Mouse (Mus musculus) kidney, adult 2 months (tissue): Measurements from ENCODE around the gene Iscu. TPM values are rescaled to one million over a fixed set of nuclear protein-coding genes. Genes with fewer than 3 reads are reported as not detected.
"Not testable (repeated sequence)": the region's sequence is repeated elsewhere in the genome, so short reads cannot be mapped to it uniquely, and the experiment has no call there.

Experiments
- DNase-seq: peaks from one replicate; pipeline ENCODE4 v3.0.0; 2021
- H3K27ac ChIP-seq: fragments of 200-500 bp; 2 replicates; pipeline ENCODE4 v1.5.1; 2012; ENCODE audit warnings: low read depth, low read length, control low read depth, inconsistent platforms; ENCODE audit not compliant: insufficient read depth
- H3K27me3 ChIP-seq: fragments of 200-500 bp; replicated peaks from 2 replicates; pipeline ENCODE4 v1.6.1; 2012; ENCODE audit warnings: mild to moderate bottlenecking, moderate library complexity, low read length, inconsistent platforms; ENCODE audit not compliant: control insufficient read depth, insufficient read depth
- H3K36me3 ChIP-seq: fragments of 200-500 bp; 2 replicates; pipeline ENCODE4 v1.6.1; 2012; ENCODE audit warnings: mild to moderate bottlenecking, moderate library complexity, low read length, inconsistent platforms; ENCODE audit not compliant: control insufficient read depth, insufficient read depth
- H3K4me1 ChIP-seq: fragments of 200-500 bp; 2 replicates; pipeline ENCODE4 v1.6.1; 2011; ENCODE audit warnings: low read length; ENCODE audit not compliant: control insufficient read depth, insufficient read depth
- H3K4me3 ChIP-seq: fragments of 200-500 bp; 2 replicates; pipeline ENCODE4 v1.5.1; 2011; ENCODE audit warnings: mild to moderate bottlenecking, low read depth, low read length, control low read depth; ENCODE audit not compliant: insufficient read depth
- CTCF ChIP-seq: fragments of 200-500 bp; conservative IDR thresholded peaks from 2 replicates; pipeline ENCODE4 v1.5.1; 2011; ENCODE audit warnings: low read depth, mild to moderate bottlenecking, control low read depth, low read length, moderate library complexity, mixed read lengths; ENCODE audit not compliant: insufficient read depth, insufficient read length
- POLR2A ChIP-seq: fragments of 200-500 bp; IDR thresholded peaks from one replicate; pipeline ENCODE4 v1.6.1; 2011; ENCODE audit warnings: low read depth, low read length, control low read depth
- WGBS: fragments of 180-500 bp; shearing (Covaris S2); methylation state at CpG from one replicate; pipeline ENCODE4 v1.1.7; 2018; 5-methylcytosine and 5-hydroxymethylcytosine counted together
- polyA plus RNA-seq: library from polyadenylated mRNA; depleted of rRNA; stranded (reverse); fragments of >200 nt; gene quantifications from 2 replicates; pipeline ENCODE4 v1.2.3, GENCODE M21; 2012

Gene Iscu
- polyA plus RNA-seq, 1 experiment, result 370 TPM

GRCm38 (mm10) chr5:113780082-113780752 is 7.7 kb downstream of the Iscu start:
- 96% methylated on average over 3 of the region's 3 CpGs for WGBS
- Histone ChIP-seq H3K4me3 (no peak overlapping the region), H3K27ac (no peak overlapping the region), H3K36me3 (no peaks in the 10 kb centered on the region; the same call in 1 of the 2 replicates), H3K27me3 (no peaks in the 10 kb centered on the region), H3K4me1 (no peaks in the 10 kb centered on the region)
- TF ChIP-seq POLR2A, result no peak
- TF ChIP-seq CTCF, result no peak
- DNase-seq, result no peak

GRCm38 (mm10) chr5:113780763-113781162 is 8.2 kb downstream of the Iscu start:
- H3K36me3 ChIP-seq, result no peaks in the 10 kb centered on the region; the same call in 1 of the 2 replicates
- H3K27me3 ChIP-seq, result no peaks in the 10 kb centered on the region
- no peak overlapping the region for H3K4me3 ChIP-seq
- no peak overlapping the region for H3K27ac ChIP-seq
- no peaks in the 10 kb centered on the region for H3K4me1 ChIP-seq
- TF ChIP-seq POLR2A, result no peak
- TF ChIP-seq CTCF, result no peak
- 56% methylated on average over 5 of the region's 5 CpGs for WGBS
- no peak for DNase-seq

- H3K36me3 ChIP-seq, result no peaks in the 10 kb centered on the region; the same call in 1 of the 2 replicates
- no peaks in the 10 kb centered on the region for H3K27me3 ChIP-seq
- 70% methylated on average over 7 of the region's 7 CpGs for WGBS
Observed at GRCm38 (mm10) chr5:113781254-113781653, 8.7 kb downstream of the Iscu start.

GRCm38 (mm10) chr5:113781875-113782274 is 9.3 kb downstream of the Iscu start:
- Histone ChIP-seq H3K27me3 (no peaks in the 10 kb centered on the region), H3K27ac (no peak overlapping the region), H3K4me1 (no peaks in the 10 kb centered on the region), H3K4me3 (no peak overlapping the region), H3K36me3 (no peaks in the 10 kb centered on the region; the same call in 1 of the 2 replicates)
- 81% methylated on average over 7 of the region's 7 CpGs for WGBS
- DNase-seq, result no peak
- TF ChIP-seq CTCF (no peak), POLR2A (no peak)

More at GRCm38 (mm10) chr5:113781254-113781653, 8.7 kb downstream of the Iscu start:
- Histone ChIP-seq H3K27ac (no peak overlapping the region), H3K4me1 (no peaks in the 10 kb centered on the region), H3K4me3 (no peak overlapping the region)
- TF ChIP-seq POLR2A (no peak), CTCF (no peak)
- DNase-seq, result no peak

- no peak overlapping the region for H3K27ac ChIP-seq
- no peaks in the 10 kb centered on the region for H3K4me1 ChIP-seq
- DNase-seq, result peak; percentile 66
- H3K4me3 ChIP-seq, result no peak overlapping the region
- no peaks in the 10 kb centered on the region for H3K36me3 ChIP-seq
- WGBS, result 84% methylated on average over 7 of the region's 7 CpGs
- no peak for TF ChIP-seq CTCF
- no peaks in the 10 kb centered on the region for H3K27me3 ChIP-seq
Observed at GRCm38 (mm10) chr5:113782624-113783023, 10.1 kb downstream of the Iscu start.

GRCm38 (mm10) chr5:113783581-113784001 is 11.0 kb downstream of the Iscu start:
- TF ChIP-seq POLR2A (no peak), CTCF (no peak)
- peak overlapping the region; percentile 35 for H3K27ac ChIP-seq
- WGBS, result 15% methylated on average over 12 of the region's 12 CpGs
- no peak overlapping the region for H3K4me3 ChIP-seq
- no peaks in the 10 kb centered on the region for H3K36me3 ChIP-seq
- no peaks in the 10 kb centered on the region for H3K4me1 ChIP-seq
- no peaks in the 10 kb centered on the region for H3K27me3 ChIP-seq
- peak; percentile 72 for DNase-seq

- not testable (repeated sequence) for DNase-seq
- 57% methylated on average over 3 of the region's 3 CpGs for WGBS
Observed at GRCm38 (mm10) chr5:113784104-113784503, 11.6 kb downstream of the Iscu start.

GRCm38 (mm10) chr5:113786985-113787384 is 14.4 kb downstream of the Iscu start:
- H3K4me1 ChIP-seq, result 0 out of 2 replicates have a peak, but pooled peaks cover 3% of the 10 kb centered on the region
- WGBS, result 71% methylated on average over 5 of the region's 5 CpGs
- DNase-seq, result no peak

More at GRCm38 (mm10) chr5:113784104-113784503, 11.6 kb downstream of the Iscu start:
- H3K27me3 ChIP-seq, H3K27ac ChIP-seq, H3K36me3 ChIP-seq, H3K4me3 ChIP-seq, H3K4me1 ChIP-seq: not testable (repeated sequence)

More at GRCm38 (mm10) chr5:113786985-113787384, 14.4 kb downstream of the Iscu start:
- Histone ChIP-seq H3K27me3 (no peaks in the 10 kb centered on the region), H3K27ac (no peak overlapping the region), H3K36me3 (no peaks in the 10 kb centered on the region), H3K4me3 (no peak overlapping the region)
- no peak for TF ChIP-seq POLR2A
- TF ChIP-seq CTCF, result no peak
